Mouse (Mus musculus) intestine, embryonic 16.5 days (tissue): Measurements from ENCODE around the gene Mtcl1. TPM values are rescaled to one million over a fixed set of nuclear protein-coding genes. Genes with fewer than 3 reads are reported as not detected.
A peak's percentile ranks its signal among the peaks of the same experiment; 100 is the strongest.

Experiments
- ATAC-seq: fragments of 200-750 bp; cut with Nextera tagmentation; 2 replicates; pipeline ENCODE4 v1.8.0; 2017; ENCODE audit warnings: moderate TSS enrichment, moderate library complexity
- H3K27ac ChIP-seq: fragments of 300-500 bp; sonication (generic); 2 replicates; pipeline ENCODE4 v1.5.1; 2014; ENCODE audit warnings: mild to moderate bottlenecking, low read length
- H3K27me3 ChIP-seq: fragments of 300-500 bp; sonication (generic); replicated peaks from 2 replicates; pipeline ENCODE4 v1.6.1; 2014; ENCODE audit warnings: low read length, control low read depth, mixed read lengths; ENCODE audit not compliant: control insufficient read depth, insufficient read depth
- H3K36me3 ChIP-seq: fragments of 300-500 bp; sonication (generic); 2 replicates; pipeline ENCODE4 v1.6.1; 2014; ENCODE audit warnings: low read length, control low read depth; ENCODE audit not compliant: control insufficient read depth, insufficient read depth
- H3K4me1 ChIP-seq: fragments of 300-500 bp; sonication (generic); 2 replicates; pipeline ENCODE4 v1.6.1; 2014; ENCODE audit warnings: low read length, control low read depth, mixed read lengths; ENCODE audit not compliant: control insufficient read depth, insufficient read depth
- H3K4me2 ChIP-seq: fragments of 300-500 bp; sonication (generic); 2 replicates; pipeline ENCODE4 v1.6.1; 2014; ENCODE audit warnings: low read depth, low read length, control low read depth
- H3K4me3 ChIP-seq: fragments of 300-500 bp; sonication (generic); 2 replicates; pipeline ENCODE4 v1.5.1; 2014; ENCODE audit warnings: mild to moderate bottlenecking, low read length
- H3K9ac ChIP-seq: fragments of 300-500 bp; sonication (generic); 2 replicates; pipeline ENCODE4 v1.6.1; 2014; ENCODE audit warnings: low read depth, low read length
- H3K9me3 ChIP-seq: fragments of 300-500 bp; sonication (generic); 2 replicates; pipeline ENCODE4 v1.6.1; 2016; ENCODE audit warnings: low read length, control low read depth; ENCODE audit not compliant: control insufficient read depth
- WGBS: fragments of 180-500 bp; shearing (Covaris S2); extraction: QIAGEN DNeasy Blood & Tissue Kit; methylation state at CpG from one replicate; pipeline ENCODE4 v1.1.7; 2014; 5-methylcytosine and 5-hydroxymethylcytosine counted together
- polyA plus RNA-seq: library from polyadenylated mRNA; unstranded; fragments of >200 nt; fragmentation: Nextera tagmentation; extraction: Ambion mirVana; gene quantifications from 2 replicates; pipeline ENCODE4 v1.2.1, GENCODE M21; 2015

The Mtcl1 gene
- polyA plus RNA-seq, 1 experiment from 2014 or later, result 4.1 TPM

DNA sequence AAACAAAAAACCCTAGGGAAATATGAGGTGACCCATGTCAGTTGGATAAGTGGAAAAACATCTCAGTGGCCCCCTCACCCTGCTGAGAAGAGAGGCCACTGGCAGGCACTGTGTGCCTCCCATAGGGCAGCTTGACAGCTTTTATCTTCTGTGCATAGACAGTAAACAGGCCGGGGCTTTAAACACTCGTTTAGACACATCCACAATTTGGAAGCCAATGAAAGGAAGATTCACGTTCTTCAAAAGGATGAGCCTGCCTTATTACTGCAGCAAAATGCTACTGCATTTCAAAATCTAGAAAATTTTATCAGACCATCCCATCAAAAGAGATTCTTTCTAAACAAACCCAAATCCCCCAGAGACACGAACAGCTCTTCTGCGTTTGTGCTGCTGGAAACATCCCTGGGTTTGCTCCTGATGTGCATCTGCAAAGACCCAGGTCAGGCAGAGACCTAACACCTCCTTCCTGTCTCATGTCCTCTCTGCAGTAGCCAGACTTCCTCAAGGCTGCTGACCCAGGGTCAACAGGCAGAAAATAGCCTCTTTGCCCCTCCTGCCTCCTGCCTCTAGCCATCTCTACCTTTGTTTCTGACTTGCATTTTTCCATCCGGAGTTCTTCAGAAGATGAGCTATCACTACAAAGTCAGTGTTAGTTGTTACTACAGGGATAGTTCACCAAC, 46.6 kb downstream of the Mtcl1 start:
- H3K9me3 ChIP-seq, result no peaks in the 10 kb centered on the region
- 31% methylated on average over 6 of the region's 6 CpGs for WGBS
- H3K27ac ChIP-seq, result peak overlapping the region; percentile 10; the same call in 1 of the 2 replicates
- H3K36me3 ChIP-seq, result no peaks in the 10 kb centered on the region
- no peak overlapping the region for H3K4me3 ChIP-seq
- H3K4me1 ChIP-seq, result peaks cover 28% of the 10 kb centered on the region
- ATAC-seq, result no peak
- H3K9ac ChIP-seq, result no peak overlapping the region
- no peak overlapping the region for H3K4me2 ChIP-seq
- H3K27me3 ChIP-seq, result no peaks in the 10 kb centered on the region

DNA sequence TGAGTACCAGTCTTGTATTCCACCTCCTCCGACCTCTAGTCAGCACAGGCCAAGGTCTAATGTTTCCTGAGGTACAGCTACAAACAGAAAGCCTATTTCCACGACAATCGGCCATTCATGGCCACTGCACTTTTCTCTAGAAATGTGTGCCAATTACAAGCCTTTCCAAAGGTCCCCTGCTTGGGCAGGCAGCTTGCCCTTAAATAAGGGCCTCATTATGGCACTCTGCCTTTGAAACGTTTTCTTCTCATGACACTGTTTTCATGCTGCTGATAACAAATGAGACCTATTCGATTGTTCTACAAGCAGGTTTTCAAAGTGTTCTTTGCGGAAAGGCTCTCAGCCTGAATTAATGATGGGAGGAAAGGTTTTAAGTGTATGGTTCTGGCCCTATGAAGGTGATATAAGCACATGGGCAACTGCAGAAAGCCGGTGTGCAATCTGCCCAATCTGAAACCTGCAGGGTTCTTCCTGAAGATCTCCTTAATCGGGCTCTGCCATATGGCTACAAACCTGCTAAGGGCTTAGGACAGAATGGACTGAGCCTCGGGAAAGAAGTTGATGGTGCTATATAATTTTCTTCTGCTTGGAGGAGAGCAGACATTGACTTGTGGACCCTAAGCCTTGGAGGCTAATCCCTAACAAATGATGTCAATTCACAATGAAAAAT, 47.8 kb downstream of the Mtcl1 start:
- Histone ChIP-seq H3K4me3 (no peak overlapping the region), H3K9me3 (no peaks in the 10 kb centered on the region), H3K36me3 (no peaks in the 10 kb centered on the region), H3K4me2 (no peak overlapping the region), H3K4me1 (peaks cover 20% of the 10 kb centered on the region), H3K27ac (no peak overlapping the region), H3K27me3 (no peaks in the 10 kb centered on the region), H3K9ac (no peak overlapping the region)
- no peak for ATAC-seq
- 60% methylated on average over 9 of the region's 9 CpGs for WGBS

DNA sequence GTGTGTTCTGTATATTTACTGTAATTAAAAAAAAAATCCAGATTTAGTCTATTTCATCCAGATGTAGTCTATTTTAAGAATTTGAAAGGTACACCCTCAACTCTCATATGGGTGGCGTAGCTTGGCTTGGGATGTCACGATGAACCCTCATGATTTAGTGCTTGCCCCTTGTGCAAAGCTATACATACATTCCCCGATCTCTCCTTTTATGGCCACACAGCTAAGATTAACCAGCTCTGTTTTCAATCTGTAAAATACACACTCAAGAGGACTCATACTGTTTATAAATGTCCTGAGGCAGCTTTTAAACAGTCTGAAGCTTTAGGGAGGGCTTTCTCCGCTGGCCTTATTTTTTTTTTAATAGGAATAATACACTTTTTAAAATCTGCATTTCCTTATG, 49.8 kb downstream of the Mtcl1 start:
- Histone ChIP-seq H3K4me2 (no peak overlapping the region), H3K9me3 (no peaks in the 10 kb centered on the region), H3K4me1 (peaks cover 12% of the 10 kb centered on the region), H3K9ac (no peak overlapping the region), H3K36me3 (no peaks in the 10 kb centered on the region), H3K4me3 (no peak overlapping the region), H3K27me3 (no peaks in the 10 kb centered on the region), H3K27ac (0 out of 2 replicates have a peak overlapping the region, but pooled peaks have one; percentile 16)
- ATAC-seq, result peak; percentile 53; the same call in 1 of the 2 replicates
- WGBS, result 48% methylated on average over 4 of the region's 4 CpGs

DNA sequence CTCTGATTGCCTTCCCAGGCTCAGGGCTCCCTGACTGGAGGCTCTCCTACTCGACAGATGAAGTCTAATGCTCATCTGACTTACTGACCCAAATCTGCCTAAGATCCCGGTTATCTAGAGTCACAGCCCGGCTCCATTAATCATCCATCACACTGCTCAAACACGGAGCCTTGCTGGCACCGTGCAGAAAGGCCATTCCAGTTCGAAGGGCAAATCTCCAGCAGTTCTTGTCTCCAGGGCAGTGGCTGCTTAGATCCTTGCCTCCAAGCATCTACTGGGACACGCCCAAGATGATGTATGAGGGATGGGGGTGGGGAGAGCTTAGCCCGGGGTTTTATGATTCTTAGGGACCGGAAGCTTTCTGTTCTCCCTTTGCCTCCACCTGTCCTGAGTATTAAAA, 55.0 kb downstream of the Mtcl1 start:
- WGBS, result 31% methylated on average over 9 of the region's 9 CpGs
- H3K9me3 ChIP-seq, result no peaks in the 10 kb centered on the region; the same call in 1 of the 2 replicates
- no peaks in the 10 kb centered on the region for H3K36me3 ChIP-seq
- ATAC-seq, result peak; percentile 48; the same call in 1 of the 2 replicates
- H3K27me3 ChIP-seq, result no peaks in the 10 kb centered on the region
- no peak overlapping the region for H3K27ac ChIP-seq
- H3K4me3 ChIP-seq, result no peak overlapping the region
- no peak overlapping the region for H3K9ac ChIP-seq
- H3K4me2 ChIP-seq, result no peak overlapping the region
- peaks cover 3% of the 10 kb centered on the region for H3K4me1 ChIP-seq

DNA sequence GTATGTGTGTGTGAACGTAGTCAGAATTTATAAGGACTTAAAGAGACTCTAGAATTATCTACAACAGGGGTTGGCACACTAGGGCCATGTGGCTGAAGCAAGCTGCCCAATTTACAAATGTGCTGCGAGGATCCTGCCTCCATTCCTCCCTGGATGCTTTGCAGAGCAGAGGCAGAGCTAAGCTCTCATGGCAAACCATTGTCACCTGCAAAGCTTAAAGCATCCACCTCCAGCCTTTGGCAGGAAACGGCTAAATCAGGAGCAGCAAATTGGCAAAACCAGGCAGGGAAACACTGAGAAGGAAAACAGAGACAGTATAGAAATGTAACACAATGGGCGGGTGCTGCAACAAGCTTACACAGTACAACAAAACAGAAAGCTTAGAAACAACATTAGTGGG, 61.2 kb downstream of the Mtcl1 start:
- ATAC-seq, result no peak
- Histone ChIP-seq H3K4me1 (no peaks in the 10 kb centered on the region), H3K9me3 (no peaks in the 10 kb centered on the region; the same call in 1 of the 2 replicates), H3K36me3 (no peaks in the 10 kb centered on the region; the same call in 1 of the 2 replicates), H3K27me3 (no peaks in the 10 kb centered on the region), H3K27ac (no peak overlapping the region), H3K4me3 (no peak overlapping the region), H3K9ac (no peak overlapping the region), H3K4me2 (no peak overlapping the region)
- 85% methylated on average over 4 of the region's 4 CpGs for WGBS

DNA sequence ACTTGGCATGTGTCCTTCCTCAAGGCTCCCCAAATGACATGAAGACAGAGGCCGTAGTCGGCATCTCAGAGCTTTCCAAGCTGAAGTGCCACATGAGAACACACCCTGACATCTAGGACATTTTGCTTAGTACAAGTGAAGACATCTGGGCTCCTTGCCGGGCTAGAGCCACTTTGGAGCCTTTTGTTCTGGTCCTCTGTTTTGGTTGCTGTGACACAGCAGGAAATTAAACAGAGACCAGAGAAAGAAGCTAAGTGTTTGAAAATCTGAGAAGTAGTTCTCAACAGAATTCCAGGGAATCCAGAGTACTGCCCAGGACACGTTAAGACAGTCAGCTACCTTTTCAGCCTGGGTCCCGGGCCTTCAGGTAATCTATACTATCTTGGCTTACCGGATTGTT, 68.2 kb downstream of the Mtcl1 start:
- no peaks in the 10 kb centered on the region for H3K4me1 ChIP-seq
- H3K27me3 ChIP-seq, result no peaks in the 10 kb centered on the region
- no peaks in the 10 kb centered on the region; the same call in 1 of the 2 replicates for H3K36me3 ChIP-seq
- no peak overlapping the region for H3K9ac ChIP-seq
- no peak overlapping the region for H3K4me3 ChIP-seq
- 69% methylated on average over 6 of the region's 6 CpGs for WGBS
- ATAC-seq, result no peak
- no peaks in the 10 kb centered on the region for H3K9me3 ChIP-seq
- H3K4me2 ChIP-seq, result no peak overlapping the region
- no peak overlapping the region for H3K27ac ChIP-seq

DNA sequence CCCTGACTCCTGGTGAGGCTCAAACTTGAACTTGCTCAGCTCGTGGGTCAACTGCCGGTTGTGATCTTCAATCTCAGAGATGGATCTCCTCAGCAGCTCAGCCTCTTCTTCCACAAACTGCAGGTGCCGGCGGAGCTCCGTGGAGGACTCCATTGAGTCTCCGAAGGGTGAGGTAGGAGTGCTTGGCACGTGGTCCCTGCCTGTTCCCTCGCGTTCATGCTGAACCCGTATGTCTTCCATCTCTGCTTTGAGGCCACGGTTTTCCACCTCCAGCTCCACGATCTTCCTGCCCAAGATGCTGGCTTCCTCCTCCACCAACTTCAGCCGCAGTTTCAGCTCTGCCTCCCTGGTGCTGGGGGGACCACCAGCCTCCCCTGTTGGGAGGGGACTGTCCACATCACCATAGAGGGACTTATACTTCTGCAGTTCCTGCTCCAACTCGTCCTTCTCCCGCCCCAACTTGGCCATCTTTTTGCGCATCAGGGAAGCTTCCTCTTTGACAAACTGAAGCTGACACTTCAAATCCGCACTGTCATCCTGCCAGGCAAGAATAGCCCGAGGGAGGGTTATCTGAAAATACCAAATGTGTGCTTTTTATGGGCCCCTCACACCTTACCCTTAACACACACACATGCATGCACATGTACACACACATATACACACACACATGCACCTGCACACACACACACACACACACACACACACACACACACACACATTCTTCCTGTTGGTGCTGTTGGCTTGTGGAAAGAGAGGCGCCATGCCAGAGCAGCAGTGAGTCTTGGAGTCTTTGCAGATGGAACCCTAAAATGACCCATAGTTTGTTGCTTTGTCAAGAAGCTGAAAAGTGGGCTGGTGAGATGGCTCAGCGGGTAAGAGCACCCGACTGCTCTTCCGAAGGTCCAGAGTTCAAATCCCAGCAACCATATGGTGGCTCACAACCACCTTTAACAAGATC, 69.4 kb downstream of the Mtcl1 start:
- no peak for ATAC-seq
- Histone ChIP-seq H3K9ac (no peak overlapping the region), H3K36me3 (no peaks in the 10 kb centered on the region; the same call in 1 of the 2 replicates), H3K4me2 (no peak overlapping the region), H3K4me3 (no peak overlapping the region), H3K27ac (no peak overlapping the region), H3K27me3 (no peaks in the 10 kb centered on the region), H3K9me3 (no peaks in the 10 kb centered on the region), H3K4me1 (no peaks in the 10 kb centered on the region)
- 93% methylated on average over 22 of the region's 22 CpGs for WGBS

DNA sequence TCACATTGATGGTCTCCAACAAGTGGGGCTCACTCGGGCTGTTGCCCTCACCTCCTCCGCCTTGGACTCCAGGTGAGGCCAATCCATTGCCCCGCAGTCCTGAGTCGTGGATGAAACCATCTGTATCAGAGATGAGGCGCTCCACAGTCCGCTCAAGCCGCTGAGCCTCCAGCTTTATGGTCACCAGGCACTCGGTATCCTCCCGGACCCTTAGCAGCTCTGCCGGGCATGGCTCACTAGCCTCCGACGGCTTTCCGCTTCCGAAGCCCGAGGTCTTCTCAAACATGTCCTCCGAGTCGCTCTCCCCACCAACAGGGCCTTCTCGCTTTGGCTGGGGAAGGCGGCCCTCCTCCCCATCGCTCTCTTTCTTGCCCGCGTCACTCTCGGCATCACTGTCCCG, 70.2 kb downstream of the Mtcl1 start:
- H3K36me3 ChIP-seq, result no peaks in the 10 kb centered on the region; the same call in 1 of the 2 replicates
- no peaks in the 10 kb centered on the region for H3K9me3 ChIP-seq
- ATAC-seq, result no peak
- no peak overlapping the region for H3K4me2 ChIP-seq
- H3K9ac ChIP-seq, result no peak overlapping the region
- no peaks in the 10 kb centered on the region for H3K27me3 ChIP-seq
- no peaks in the 10 kb centered on the region for H3K4me1 ChIP-seq
- no peak overlapping the region for H3K27ac ChIP-seq
- H3K4me3 ChIP-seq, result no peak overlapping the region
- 94% methylated on average over 24 of the region's 24 CpGs for whole genome bisulfite sequencing

DNA sequence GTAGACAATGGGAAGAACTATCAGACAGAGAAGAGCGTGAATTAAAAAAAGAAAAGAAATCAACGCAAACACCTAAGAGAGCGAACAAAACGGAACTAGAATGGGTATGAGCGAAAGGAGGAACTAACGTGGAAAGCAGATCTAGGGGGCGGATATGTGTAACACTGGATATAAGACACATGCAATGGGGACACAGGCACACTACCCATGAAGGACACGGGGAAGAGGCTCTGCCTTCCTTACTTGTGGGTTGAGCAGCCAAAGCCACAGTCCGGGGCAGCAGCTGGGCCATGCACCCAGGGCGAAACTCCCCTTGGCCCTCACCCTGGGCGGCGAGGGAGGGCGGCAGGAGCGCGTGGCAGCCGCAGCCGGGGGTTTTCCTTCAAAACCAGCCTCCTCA, 71.4 kb downstream of the Mtcl1 start:
- no peak overlapping the region for H3K9ac ChIP-seq
- no peak overlapping the region for H3K4me2 ChIP-seq
- no peak overlapping the region for H3K4me3 ChIP-seq
- no peak for ATAC-seq
- no peaks in the 10 kb centered on the region for H3K4me1 ChIP-seq
- no peaks in the 10 kb centered on the region for H3K27me3 ChIP-seq
- 92% methylated on average over 17 of the region's 17 CpGs for WGBS
- no peak overlapping the region for H3K27ac ChIP-seq
- H3K9me3 ChIP-seq, result no peaks in the 10 kb centered on the region
- no peaks in the 10 kb centered on the region for H3K36me3 ChIP-seq
